Comparison of ENCODE assay signal across 7 mouse cellular contexts in the genomic region with DNA sequence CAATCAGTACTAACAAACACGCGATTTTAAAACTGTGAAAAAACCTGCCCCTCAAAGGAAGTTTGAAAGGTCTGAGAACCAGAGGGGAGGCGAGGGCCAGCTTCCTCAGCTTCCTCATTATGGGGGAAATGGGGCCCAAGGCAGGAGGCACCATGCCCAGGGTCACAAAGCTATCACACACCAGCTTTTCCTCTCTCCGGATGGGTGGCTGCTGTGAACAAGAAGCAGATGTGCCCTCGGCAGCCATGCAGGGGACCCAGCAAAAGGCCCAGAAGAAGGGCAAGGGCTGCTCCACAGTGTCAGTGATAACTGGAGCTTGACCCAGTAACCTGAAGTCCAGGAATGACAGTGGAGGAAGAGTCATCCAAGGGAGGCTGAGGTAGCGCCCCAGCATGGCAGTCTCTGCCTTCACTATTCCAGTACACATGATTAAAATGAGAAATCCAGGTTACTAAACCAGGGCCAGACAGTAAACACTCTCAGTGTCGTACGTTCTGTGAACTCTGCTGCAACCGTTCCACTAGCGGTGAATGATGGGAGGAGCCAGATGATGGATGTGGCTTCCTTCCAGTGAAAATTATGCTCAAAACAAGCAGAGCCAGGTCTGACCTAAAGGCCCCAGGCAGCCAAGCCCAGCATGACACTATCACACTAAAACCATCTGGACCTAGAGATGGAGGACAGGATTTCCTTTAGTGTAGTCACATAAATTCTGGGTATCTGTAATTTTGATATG. TPM values are rescaled to one million over a fixed set of nuclear protein-coding genes. Genes with fewer than 3 reads are reported as not detected.
DNase-seq lines count a peak whose midpoint lies in the region; ATAC-seq lines count a peak whose summit lies in the region.

No protein-coding gene starts in this region.

- 50% methylated on average over 10 of the region's 10 CpGs for WGBS in intestine, embryonic 16.5 days
- 36% methylated on average over 10 of the region's 10 CpGs for WGBS in lung, embryonic 15.5 days

- H3K9ac ChIP-seq in intestine, embryonic 16.5 days (ENCODE audit: low read depth, low read length), result no peak overlapping the region
- H3K9ac ChIP-seq in lung, embryonic 15.5 days, result no peak overlapping the region

- H3K4me1 ChIP-seq in intestine, embryonic 16.5 days (ENCODE audit: control insufficient read depth, insufficient read depth, low read length), result peaks cover 30% of the 10 kb centered on the region
- peaks cover 25% of the 10 kb centered on the region for H3K4me1 ChIP-seq in lung, embryonic 15.5 days

- peak; percentile 31 to 50 for DNase-seq in lung, adult 18-20 months
- DNase-seq in lung, postnatal 25 days (ENCODE audit: low spot score), result no peak
- DNase-seq in embryo, embryonic 10.5 days (ENCODE audit: low spot score), result peak; percentile 64
- DNase-seq in thymus, postnatal 25 days, result peak; percentile 31
- no peak for DNase-seq in right cerebral cortex, postnatal 4 days

- no peaks in the 10 kb centered on the region for H3K27me3 ChIP-seq in intestine, embryonic 16.5 days (replicated peaks; ENCODE audit: control insufficient read depth, insufficient read depth, low read length)
- no peaks in the 10 kb centered on the region for H3K27me3 ChIP-seq in lung, embryonic 15.5 days

- H3K4me2 ChIP-seq in intestine, embryonic 16.5 days (ENCODE audit: low read depth, low read length), result no peak overlapping the region
- H3K4me2 ChIP-seq in lung, embryonic 15.5 days, result peak overlapping the region; percentile 19; the same call in 1 of the 2 replicates

- H3K4me3 ChIP-seq in intestine, embryonic 16.5 days (ENCODE audit: low read length), result no peak overlapping the region
- no peak overlapping the region for H3K4me3 ChIP-seq in lung, embryonic 15.5 days

- no peak for ATAC-seq in intestine, embryonic 16.5 days
- peak; percentile 52; the same call in 1 of the 2 replicates for ATAC-seq in lung, embryonic 15.5 days (ENCODE audit: borderline replicate concordance, extremely low read depth, low FRiP score, low TSS enrichment)

- no peaks in the 10 kb centered on the region for H3K9me3 ChIP-seq in intestine, embryonic 16.5 days (ENCODE audit: control insufficient read depth, low read length)
- no peaks in the 10 kb centered on the region for H3K9me3 ChIP-seq in lung, embryonic 15.5 days

- H3K27ac ChIP-seq in intestine, embryonic 16.5 days (ENCODE audit: low read length), result peak overlapping the region; percentile 48
- peak overlapping the region; percentile 76 for H3K27ac ChIP-seq in lung, embryonic 15.5 days

- no peaks in the 10 kb centered on the region for H3K36me3 ChIP-seq in intestine, embryonic 16.5 days (ENCODE audit: control insufficient read depth, insufficient read depth, low read length)
- 0 out of 2 replicates have a peak, but pooled peaks cover 5% of the 10 kb centered on the region for H3K36me3 ChIP-seq in lung, embryonic 15.5 days

RNA-seq across cellular contexts. Expression of gene Sh2d4b, which starts 31.5 kb away (rescaled TPM):
- polyA plus RNA-seq in intestine, embryonic 16.5 days (2015; fragmentation: Nextera tagmentation; extraction: Ambion mirVana), result 0.11 and 0.13 TPM in 2 replicates
- polyA plus RNA-seq in lung, embryonic 15.5 days (2015; fragmentation: Nextera tagmentation; extraction: Ambion mirVana), result 0.74 and 1.9 TPM in 2 replicates

RNA-seq across cellular contexts. Expression of gene Tspan14, which starts 42.1 kb away (rescaled TPM):
- polyA plus RNA-seq in intestine, embryonic 16.5 days (2015; fragmentation: Nextera tagmentation; extraction: Ambion mirVana), result 65.0 and 65.6 TPM in 2 replicates
- polyA plus RNA-seq in lung, embryonic 15.5 days (2015; fragmentation: Nextera tagmentation; extraction: Ambion mirVana), result 99.0 and 101 TPM in 2 replicates

Comparison
In these comparisons a context has a peak if more than half of its experiments do, and no peak if none do; other contexts are left out.
1. DNase-seq: peak in lung, adult 18-20 months (2 of 2), embryo, embryonic 10.5 days (single experiment) and thymus, postnatal 25 days (single experiment); none in lung, postnatal 25 days (single experiment) and right cerebral cortex, postnatal 4 days (single experiment).